Mouse (Mus musculus): ENCODE results near the gene Ceacam3.
"Not testable (repeated sequence)": the region's sequence is repeated elsewhere in the genome, so short reads cannot be mapped to it uniquely, and the experiment has no call there.

Gene Ceacam3

DNA sequence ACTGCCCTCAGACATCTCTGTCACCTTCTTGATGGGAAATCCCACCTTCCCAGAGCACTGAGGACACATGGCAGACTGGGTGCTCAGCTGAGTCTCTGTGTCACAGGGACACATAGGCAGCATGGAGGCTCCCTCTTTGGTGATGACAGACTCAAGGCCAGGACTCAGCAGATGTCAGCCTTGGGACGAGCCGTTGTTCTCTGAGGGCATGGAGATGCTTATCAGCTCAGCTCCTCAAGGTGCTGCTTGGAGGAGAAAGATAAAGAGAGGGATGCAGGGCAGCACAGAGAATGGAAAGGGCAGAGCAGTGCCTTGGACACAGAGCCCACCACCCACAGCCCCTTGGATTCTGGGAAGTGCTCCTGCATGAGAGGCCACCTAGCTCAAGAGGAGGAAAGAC, at the start of gene Ceacam3:
Gene Ceacam3, plus strand, starts transcription at position 352 of the 400 bp plus-strand sequence.
- no peak for DNase-seq (ENCODE audit: low read depth, low spot score)

DNA sequence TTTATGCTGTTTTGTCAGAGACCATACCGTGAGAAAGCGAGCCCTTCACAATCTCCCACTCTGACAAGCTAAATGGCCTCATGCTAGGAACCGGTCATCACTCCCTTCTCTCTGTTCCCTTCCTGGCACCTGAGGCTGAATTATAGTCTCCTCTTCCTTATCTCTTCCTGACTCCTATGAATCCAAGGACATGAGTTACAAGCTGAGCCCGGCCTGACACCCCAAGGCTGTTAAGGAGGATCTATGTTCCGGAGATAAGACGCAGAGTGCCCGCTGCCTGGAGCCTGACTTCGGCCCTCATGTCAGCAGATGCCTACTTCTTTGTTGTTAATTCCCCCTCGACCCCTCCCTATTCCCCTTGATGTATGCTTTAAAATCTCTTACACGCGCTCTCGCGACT, 48.5 kb upstream of the Ceacam3 start:
- DNase-seq (ENCODE audit: low read depth, low spot score), result not testable (repeated sequence)

DNA sequence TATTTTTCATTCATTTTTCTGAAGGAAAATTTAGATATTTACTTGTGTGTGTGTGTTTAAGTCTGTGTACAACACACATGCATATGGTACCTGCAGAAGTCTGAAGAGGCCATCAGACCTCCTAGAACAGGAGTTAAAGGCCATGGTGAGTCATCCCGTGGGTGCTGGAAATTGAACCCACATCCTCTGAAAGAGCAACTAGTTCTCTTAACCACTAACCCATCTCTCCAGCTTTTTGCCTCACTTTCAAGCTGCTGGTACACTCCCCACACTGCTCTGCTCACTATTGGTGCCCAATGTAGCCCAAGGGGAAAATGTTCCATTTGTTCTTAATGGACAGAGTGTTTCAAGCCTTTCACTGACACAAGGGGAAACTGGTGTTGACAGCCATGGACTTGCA, 14.8 kb upstream of the Ceacam3 start:
- no peak for DNase-seq (ENCODE audit: low read depth, low spot score)

DNA sequence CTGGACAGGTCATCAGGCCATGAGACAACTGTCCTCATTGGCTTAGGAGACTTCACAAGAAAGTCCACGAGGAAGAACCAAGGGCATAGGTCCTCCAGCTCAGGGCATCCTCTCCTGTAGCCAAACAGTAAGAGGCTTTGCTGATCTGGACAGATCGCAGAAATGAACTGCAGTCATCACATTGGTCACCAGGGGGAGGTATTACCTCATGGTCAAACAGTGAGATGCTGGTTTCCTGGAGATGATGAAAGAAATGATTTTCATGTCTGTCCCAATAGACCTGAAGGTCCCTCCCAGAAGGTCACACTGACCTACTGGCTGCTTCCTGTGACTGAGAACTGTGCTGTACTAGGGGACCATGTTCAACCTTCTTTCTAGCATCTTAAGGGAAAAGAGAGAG, 5.6 kb downstream of the Ceacam3 start:
- DNase-seq (ENCODE audit: low read depth, low spot score), result peak; percentile 18

DNA sequence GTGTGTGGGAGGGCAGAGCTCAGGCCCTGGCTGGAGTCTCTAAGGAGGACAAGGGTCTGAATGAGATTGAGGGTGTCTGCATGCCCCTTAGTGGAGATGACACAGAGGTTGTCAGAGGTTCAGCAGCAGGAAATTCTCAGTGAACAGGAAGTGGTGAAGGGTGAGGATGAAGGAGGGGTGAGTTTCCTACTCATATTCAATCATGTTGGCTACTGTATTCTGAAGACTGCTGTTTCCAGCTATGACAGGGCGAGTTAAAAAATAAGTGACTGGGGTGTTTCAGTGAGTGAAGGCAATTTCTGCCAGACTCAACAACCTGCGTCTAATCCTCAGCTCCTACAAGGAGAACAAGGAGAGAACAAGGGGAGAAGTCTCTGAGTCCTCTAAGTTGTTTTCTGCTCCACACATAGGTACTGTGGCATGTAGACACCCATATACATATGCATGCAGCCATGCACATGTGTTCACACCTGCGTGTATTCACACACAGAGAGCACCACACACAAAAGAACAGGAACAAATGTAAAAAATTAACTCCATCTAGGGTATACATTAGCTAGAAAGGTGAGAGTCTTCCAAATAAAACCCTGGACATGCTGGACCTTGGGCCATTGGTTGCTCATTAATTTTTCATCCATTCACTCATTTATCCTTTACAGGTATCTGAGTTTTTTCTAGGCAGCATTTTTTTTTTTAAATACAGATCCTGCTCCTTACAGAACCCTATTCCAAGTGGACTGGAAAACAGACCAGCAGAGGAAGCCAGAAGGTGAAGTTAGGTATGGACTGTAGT, 7.0 kb downstream of the Ceacam3 start:
- no peak for DNase-seq (ENCODE audit: low read depth, low spot score)

DNA sequence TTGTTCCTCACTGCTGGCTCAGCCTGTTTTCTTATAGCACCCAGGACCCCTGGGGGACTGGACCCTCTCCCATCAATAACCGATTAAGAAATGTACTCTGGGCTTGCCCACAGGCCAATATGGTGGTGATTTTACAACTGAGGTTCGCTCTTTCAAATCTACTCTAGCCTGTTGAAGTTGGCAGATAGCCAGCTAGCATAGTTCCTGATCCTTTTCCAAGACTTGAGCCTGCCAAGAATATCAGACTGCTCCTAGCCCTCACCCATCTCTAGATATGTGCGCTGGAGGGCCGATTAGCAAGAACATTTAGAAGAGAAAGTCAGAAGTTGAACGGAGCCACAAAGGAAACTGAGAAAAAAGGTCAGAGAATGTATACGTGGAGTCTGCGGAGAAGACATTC, 8.9 kb downstream of the Ceacam3 start:
- DNase-seq (ENCODE audit: low read depth, low spot score), result no peak

DNA sequence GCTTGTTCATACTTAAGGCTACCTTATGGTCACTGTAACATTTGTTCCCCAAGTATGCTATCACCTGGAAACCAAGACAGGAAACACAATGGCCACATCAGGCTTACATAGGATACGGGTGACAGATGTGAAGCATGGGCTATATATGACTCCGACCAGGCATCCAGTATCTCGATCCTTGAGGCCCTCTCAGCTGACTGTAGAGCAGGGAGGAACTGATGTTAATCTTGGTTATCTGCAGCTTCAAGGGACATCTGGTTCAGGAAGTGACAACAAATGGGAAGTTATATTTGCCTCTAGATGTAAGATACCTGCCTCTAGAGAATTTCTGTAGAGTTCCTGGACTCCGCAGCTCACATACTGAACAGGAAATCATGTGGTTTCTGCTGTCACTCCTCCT, 21.7 kb downstream of the Ceacam3 start:
- DNase-seq (ENCODE audit: low read depth, low spot score), result no peak

DNA sequence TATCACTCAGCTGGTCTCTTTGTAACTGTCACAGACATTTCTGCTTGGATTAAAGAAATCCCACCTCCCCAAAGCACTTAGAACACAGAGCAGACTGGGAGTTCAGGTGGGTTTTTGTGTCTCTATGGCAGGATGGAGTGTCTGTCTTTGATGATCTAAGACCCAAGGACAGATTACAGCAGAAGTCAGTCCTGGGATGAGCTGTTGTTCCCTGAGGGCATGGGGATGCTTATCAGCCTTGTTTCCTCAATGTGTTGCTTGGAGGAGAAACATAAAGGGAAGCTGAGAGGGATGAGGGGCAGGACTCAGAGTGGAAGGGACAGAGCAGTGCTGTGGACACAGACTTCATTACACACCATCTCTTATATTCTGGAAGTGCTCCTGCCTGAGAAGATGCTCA, 53.1 kb downstream of the Ceacam3 start, which contains the start of gene Psg29:
Gene Psg29, plus strand, starts transcription at position 301 of the 400 bp plus-strand sequence.
- DNase-seq (ENCODE audit: low read depth, low spot score), result no peak

DNA sequence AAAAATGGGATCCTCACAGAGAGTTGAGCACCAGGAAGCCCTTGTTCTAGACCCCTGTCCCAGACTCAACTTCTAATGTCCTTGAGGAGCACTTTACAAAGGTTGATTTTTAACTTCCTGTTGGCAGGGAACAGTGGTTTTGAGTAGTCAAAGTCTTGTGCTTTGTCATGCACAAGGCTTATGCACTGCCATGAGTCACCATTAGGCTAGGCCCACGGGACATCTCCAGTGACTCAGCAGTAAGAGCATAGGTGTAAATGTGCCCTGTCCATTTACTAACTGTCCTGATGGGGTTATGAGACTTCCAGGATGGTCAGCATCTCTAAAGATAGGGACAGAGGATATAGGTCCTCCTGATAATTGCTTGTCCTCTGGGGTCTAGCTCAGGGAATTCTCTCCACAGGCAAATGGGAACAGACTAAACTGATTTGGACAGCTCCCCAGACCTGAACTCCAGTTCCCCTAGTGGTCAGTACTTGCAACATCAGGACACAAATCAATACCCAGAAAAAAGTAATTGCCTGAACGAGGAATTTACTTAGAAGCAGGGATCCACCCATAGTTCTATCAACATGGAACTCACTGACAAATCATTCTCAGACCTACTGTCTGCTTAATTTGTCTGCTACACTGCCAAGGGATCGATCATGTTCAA, 55.6 kb downstream of the Ceacam3 start:
- DNase-seq (ENCODE audit: low read depth, low spot score), result no peak

Measured in WW6 (cell line).